Mouse (Mus musculus) effector memory CD4-positive, alpha-beta T cell, adult 7 months (primary cell): ENCODE data around the gene Aktip. TPM values are rescaled to one million over a fixed set of nuclear protein-coding genes. Genes with fewer than 3 reads are reported as not detected.

Experiments used
- polyA plus RNA-seq: library from polyadenylated mRNA; unstranded; fragments of 100-300 nt; shearing (Covaris generic); gene quantifications from one replicate; pipeline ENCODE4 v1.2.1, GENCODE M21; 2017

Aktip gene
- 11.3 TPM for polyA plus RNA-seq

DNA sequence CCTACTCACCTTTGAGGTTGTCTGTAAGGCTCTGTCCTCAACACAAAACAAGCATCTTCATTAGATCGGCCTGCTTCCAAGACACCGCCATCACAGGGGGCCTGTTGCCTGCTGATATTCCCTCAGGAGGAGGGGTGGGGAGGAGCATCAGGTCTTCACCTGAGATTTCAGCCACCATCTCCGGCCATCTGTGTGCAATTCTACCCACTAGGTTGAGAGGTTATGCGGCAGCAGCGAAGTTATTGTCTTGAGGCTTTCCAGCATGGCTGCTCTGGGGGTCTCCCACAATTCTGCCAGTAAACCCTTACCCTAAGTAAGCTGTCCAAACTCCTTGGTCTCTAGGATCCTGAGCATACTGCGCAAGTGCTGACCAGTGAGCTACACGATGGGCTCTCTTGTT lies at the start of gene Aktip:
TSS of gene Aktip (minus strand) at position 101 of the 400 bp plus-strand sequence.

GRCm38 (mm10) chr8:91069834-91070233 lies 129.9 kb downstream of the Aktip start, which contains the start of gene Rbl2:
Gene Rbl2, plus strand, starts transcription at chr8:91070057.

Other genes starting within 250 kb of the Aktip start
- 98.6 TPM for gene Rbl2, start 129.9 kb downstream of the Aktip start, polyA plus RNA-seq
- 3.4 TPM for gene Rpgrip1l, start 113.3 kb upstream of the Aktip start, polyA plus RNA-seq
- 49.9 TPM for gene Fto, start 113.5 kb upstream of the Aktip start, polyA plus RNA-seq